Mouse (Mus musculus): ENCODE data around the gene Farp2. TPM values are rescaled to one million over a fixed set of nuclear protein-coding genes. Genes with fewer than 3 reads are reported as not detected.
"Not testable (repeated sequence)": the region's sequence is repeated elsewhere in the genome, so short reads cannot be mapped to it uniquely, and the experiment has no call there.

Farp2 gene
- polyA plus RNA-seq, 1 experiment from 2014 or later, result 6.1 TPM

DNA sequence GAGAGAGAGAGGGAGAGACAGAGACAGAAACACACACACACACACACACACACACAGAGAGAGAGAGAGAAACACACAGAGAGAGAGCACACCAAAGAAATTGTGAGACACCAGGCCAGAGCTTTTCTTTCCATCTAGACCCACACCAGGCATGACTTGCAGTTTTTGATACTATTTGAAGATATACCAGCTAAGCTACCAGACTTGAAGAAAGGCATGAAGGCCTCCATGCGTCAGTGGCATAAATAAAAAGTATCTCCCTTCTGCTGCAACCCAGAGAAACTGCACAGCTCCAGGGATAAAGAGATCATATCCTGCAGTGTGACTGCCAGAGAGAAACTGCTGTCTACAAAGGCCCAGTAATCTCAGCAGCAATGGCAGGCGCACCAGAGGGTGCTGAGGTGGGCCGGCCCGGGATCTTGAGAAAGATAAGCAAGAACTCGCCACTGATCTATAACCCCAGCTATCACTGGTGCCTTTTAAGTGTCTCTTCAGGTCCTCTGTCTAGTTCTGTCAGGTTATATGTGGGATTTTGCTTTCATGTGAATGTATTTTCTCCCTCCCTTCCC is 137.8 kb downstream of the Farp2 start:
- H3K27me3 ChIP-seq (replicated peaks), result no peaks in the 10 kb centered on the region
- no peaks in the 10 kb centered on the region for H3K9me3 ChIP-seq
- H3K4me2 ChIP-seq, result no peak overlapping the region
- H3K9ac ChIP-seq, result no peak overlapping the region
- no peak overlapping the region for H3K4me3 ChIP-seq (replicated peaks)
- no peaks in the 10 kb centered on the region for H3K36me3 ChIP-seq
- no peak overlapping the region for H3K27ac ChIP-seq
- H3K4me1 ChIP-seq, result no peaks in the 10 kb centered on the region
- ATAC-seq (ENCODE audit: insufficient read depth, low FRiP score, low read depth), result no peak
- 62% methylated on average over 5 of the region's 5 CpGs for WGBS

DNA sequence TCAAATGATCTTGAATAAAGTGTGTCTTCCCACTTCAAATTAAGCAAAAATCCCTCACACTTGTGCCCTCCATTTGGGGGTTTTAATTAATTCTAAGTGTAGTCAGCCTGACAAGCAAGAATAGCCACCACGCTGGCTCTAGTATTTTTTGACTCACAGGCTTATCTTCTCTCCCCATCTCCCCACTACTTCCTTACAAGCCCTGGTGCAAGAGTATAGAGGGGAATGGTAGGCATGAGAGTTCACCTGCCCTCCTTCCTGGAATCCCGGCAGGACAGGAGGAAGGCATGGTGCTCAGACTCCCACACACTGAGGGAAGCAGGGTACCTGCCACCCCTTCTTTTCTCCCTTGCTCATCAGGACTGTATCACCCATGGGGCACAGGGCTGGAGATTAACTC is 142.4 kb downstream of the Farp2 start:
- no peak for ATAC-seq (ENCODE audit: insufficient read depth, low FRiP score, low read depth)
- no peak overlapping the region for H3K27ac ChIP-seq
- WGBS, result 46% methylated on average over 2 of the region's 2 CpGs

GRCm38 (mm10) chr1:93654798-93655197 is 142.9 kb downstream of the Farp2 start:
- Histone ChIP-seq H3K4me2 (no peak overlapping the region), H3K9ac (no peak overlapping the region), H3K27ac (no peak overlapping the region), H3K36me3 (no peaks in the 10 kb centered on the region), H3K4me1 (no peaks in the 10 kb centered on the region), H3K9me3 (no peaks in the 10 kb centered on the region), H3K27me3 (replicated peaks) (no peaks in the 10 kb centered on the region), H3K4me3 (replicated peaks) (no peak overlapping the region)
- 70% methylated on average over 2 of the region's 2 CpGs for WGBS
- ATAC-seq (ENCODE audit: insufficient read depth, low FRiP score, low read depth), result no peak

More for the DNA sequence above, 142.4 kb downstream of the Farp2 start:
- Histone ChIP-seq H3K4me2 (no peak overlapping the region), H3K27me3 (replicated peaks) (no peaks in the 10 kb centered on the region), H3K4me1 (no peaks in the 10 kb centered on the region), H3K9me3 (no peaks in the 10 kb centered on the region), H3K36me3 (no peaks in the 10 kb centered on the region), H3K9ac (no peak overlapping the region), H3K4me3 (replicated peaks) (no peak overlapping the region)

- Histone ChIP-seq H3K4me2 (no peak overlapping the region), H3K36me3 (no peaks in the 10 kb centered on the region), H3K27ac (no peak overlapping the region), H3K9ac (no peak overlapping the region), H3K27me3 (replicated peaks) (no peaks in the 10 kb centered on the region), H3K9me3 (no peaks in the 10 kb centered on the region), H3K4me1 (no peaks in the 10 kb centered on the region), H3K4me3 (replicated peaks) (no peak overlapping the region)
- 67% methylated on average over 7 of the region's 7 CpGs for WGBS
- no peak for ATAC-seq (ENCODE audit: insufficient read depth, low FRiP score, low read depth)
These were observed 144.6 kb downstream of the Farp2 start for GRCm38 (mm10) chr1:93656325-93657024.

GRCm38 (mm10) chr1:93657025-93657360 is 145.1 kb downstream of the Farp2 start:
- Histone ChIP-seq H3K9ac (no peak overlapping the region), H3K4me3 (replicated peaks) (no peak overlapping the region), H3K36me3 (no peaks in the 10 kb centered on the region), H3K27me3 (replicated peaks) (no peaks in the 10 kb centered on the region), H3K4me1 (no peaks in the 10 kb centered on the region), H3K27ac (no peak overlapping the region), H3K4me2 (no peak overlapping the region), H3K9me3 (no peaks in the 10 kb centered on the region)
- no peak for ATAC-seq (ENCODE audit: insufficient read depth, low FRiP score, low read depth)
- 62% methylated on average over 5 of the region's 5 CpGs for WGBS

DNA sequence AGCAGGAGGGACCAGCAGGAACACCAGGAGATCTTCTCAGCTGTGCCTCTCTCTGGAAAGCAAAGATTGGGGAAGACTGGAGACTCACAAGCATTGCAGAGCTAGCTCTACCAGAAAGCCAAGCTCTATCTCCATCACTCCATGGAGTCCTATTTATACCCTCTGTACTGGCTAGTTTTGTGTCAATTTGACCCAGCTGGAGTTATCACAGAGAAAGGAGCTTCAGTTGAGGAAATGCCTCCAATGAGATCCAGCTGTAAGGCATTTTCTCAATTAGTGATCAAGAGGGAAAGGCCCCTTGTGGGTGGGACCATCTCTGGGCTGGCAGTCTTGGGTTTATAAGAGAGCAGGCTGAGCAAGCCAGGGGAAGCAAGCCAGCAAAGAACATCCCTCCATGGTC is 146.7 kb downstream of the Farp2 start, which contains the start of gene Stk25:
TSS of gene Stk25 (minus strand) at position 101 of the 400 bp plus-strand sequence.
- H3K27me3 ChIP-seq (replicated peaks); H3K9ac ChIP-seq; H3K27ac ChIP-seq; H3K4me3 ChIP-seq (replicated peaks); H3K36me3 ChIP-seq; H3K9me3 ChIP-seq; H3K4me1 ChIP-seq; ATAC-seq (ENCODE audit: insufficient read depth, low FRiP score, low read depth); H3K4me2 ChIP-seq: not testable (repeated sequence)

GRCm38 (mm10) chr1:93667760-93668400 is 156.0 kb downstream of the Farp2 start:
- ATAC-seq (ENCODE audit: insufficient read depth, low FRiP score, low read depth), result peak; percentile 37; the same call in 1 of the 2 replicates
- 0 out of 2 replicates have a peak, but pooled peaks cover 7% of the 10 kb centered on the region for H3K4me1 ChIP-seq
- no peak overlapping the region; the same call in 1 of the 2 replicates for H3K4me2 ChIP-seq
- WGBS, result 30% methylated on average over 13 of the region's 13 CpGs
- H3K36me3 ChIP-seq, result no peaks in the 10 kb centered on the region
- H3K27ac ChIP-seq, result peak overlapping the region; percentile 77; the same call in 1 of the 2 replicates
- no peak overlapping the region for H3K4me3 ChIP-seq (replicated peaks)
- H3K9me3 ChIP-seq, result no peaks in the 10 kb centered on the region
- H3K9ac ChIP-seq, result no peak overlapping the region
- no peaks in the 10 kb centered on the region for H3K27me3 ChIP-seq (replicated peaks)

DNA sequence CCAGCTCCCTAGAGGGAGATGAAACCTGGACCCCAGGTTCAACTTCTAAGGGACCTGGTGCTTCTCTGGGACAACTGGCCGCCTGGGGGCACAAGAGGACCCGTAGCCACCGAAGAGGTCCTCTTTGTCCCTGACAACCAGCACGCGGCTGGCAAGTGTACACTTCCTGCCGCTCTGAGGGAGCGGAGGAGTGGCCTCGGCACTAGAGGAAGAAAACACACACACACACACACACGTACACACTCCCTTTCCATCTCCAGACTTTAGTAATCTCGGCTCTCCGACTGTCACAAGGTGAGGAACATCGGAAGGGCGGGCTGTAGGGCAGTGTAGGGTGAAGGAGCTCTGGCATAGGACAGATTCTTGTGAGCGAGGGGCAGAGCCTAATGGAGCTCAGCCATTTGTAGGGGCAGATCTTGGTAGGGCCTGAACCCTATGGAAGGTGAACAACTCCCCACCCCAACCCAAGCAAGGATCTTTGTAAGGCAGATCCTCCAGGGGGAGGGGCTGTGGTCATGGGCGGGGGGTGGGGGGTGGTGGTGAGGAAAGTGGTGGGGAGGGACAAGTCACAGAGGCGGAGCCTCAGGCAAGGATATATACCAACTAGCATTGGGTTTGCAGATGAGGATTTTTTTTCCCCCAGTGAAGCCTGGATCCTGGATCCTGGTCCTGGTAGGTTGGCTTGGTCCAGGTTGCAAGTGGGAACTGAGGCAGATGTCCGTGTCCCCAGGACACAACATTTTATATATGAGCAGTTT is 157.1 kb downstream of the Farp2 start:
- H3K27ac ChIP-seq, result peak overlapping the region; percentile 77
- H3K27me3 ChIP-seq (replicated peaks), result no peaks in the 10 kb centered on the region
- H3K4me3 ChIP-seq (replicated peaks), result peak overlapping the region; percentile 43
- no peaks in the 10 kb centered on the region for H3K36me3 ChIP-seq
- no peaks in the 10 kb centered on the region for H3K9me3 ChIP-seq
- H3K4me1 ChIP-seq, result 0 out of 2 replicates have a peak, but pooled peaks cover 7% of the 10 kb centered on the region
- ATAC-seq (ENCODE audit: insufficient read depth, low FRiP score, low read depth), result peak; percentile 82
- H3K9ac ChIP-seq, result peak overlapping the region; percentile 23; the same call in 1 of the 2 replicates
- WGBS, result 6% methylated on average over 17 of the region's 17 CpGs
- peak overlapping the region; percentile 72 for H3K4me2 ChIP-seq

- H3K27ac ChIP-seq, result no peak overlapping the region
- no peak overlapping the region for H3K9ac ChIP-seq
- H3K36me3 ChIP-seq, result no peaks in the 10 kb centered on the region
- no peak overlapping the region for H3K4me2 ChIP-seq
- no peaks in the 10 kb centered on the region for H3K9me3 ChIP-seq
- no peak overlapping the region for H3K4me3 ChIP-seq (replicated peaks)
- ATAC-seq (ENCODE audit: insufficient read depth, low FRiP score, low read depth), result no peak
- H3K4me1 ChIP-seq, result 0 out of 2 replicates have a peak, but pooled peaks cover 7% of the 10 kb centered on the region
- H3K27me3 ChIP-seq (replicated peaks), result no peaks in the 10 kb centered on the region
These were observed 158.1 kb downstream of the Farp2 start for GRCm38 (mm10) chr1:93669941-93670340.

Measured in stomach, embryonic 15.5 days (tissue).